Mouse (Mus musculus) myocyte (in vitro differentiated cells): ENCODE measurements at regions not wholly inside any gene's neighbourhood (a gene's known extent, or its start where the extent isn't known, plus 50 kb on each side); places are given as distances from the start of the nearest gene placed in this dataset.

ENCODE experiments used
- MAX ChIP-seq: IDR thresholded peaks from one replicate; pipeline ENCODE4 v1.6.1; 2011; ENCODE audit warnings: low read depth, mild to moderate bottlenecking, control low read depth
- POLR2A ChIP-seq: IDR thresholded peaks from one replicate; pipeline ENCODE4 v1.6.1; 2011; ENCODE audit warnings: low read depth, mild to moderate bottlenecking, control low read depth, moderate library complexity; ENCODE audit not compliant: insufficient read length

- TF ChIP-seq MAX (no peak), POLR2A (no peak)
These were observed 58.9 kb upstream of the Glce start for GRCm38 (mm10) chr9:62181182-62181830.
